Mouse (Mus musculus) layer of hippocampus, postnatal 14 days (tissue): ENCODE results near the gene Axl. TPM values are rescaled to one million over a fixed set of nuclear protein-coding genes. Genes with fewer than 3 reads are reported as not detected.
A peak's percentile ranks its signal among the peaks of the same experiment; 100 is the strongest.
"Not testable (repeated sequence)": the region's sequence is repeated elsewhere in the genome, so short reads cannot be mapped to it uniquely, and the experiment has no call there.

Experiments
- DNase-seq, 2 experiments: peaks; one replicate each; pipeline ENCODE4 v3.0.0; 2021 to 2022; ENCODE audit warnings: low spot score in 2 of 2, mixed read lengths in 1 of 2
- total RNA-seq, 2 experiments: library from RNA; stranded (reverse); gene quantifications; 2 replicates each; pipeline ENCODE4 v1.2.3; 2021

Gene Axl
- total RNA-seq, 2 experiments from 2014 or later, result 46.7 to 47.9 TPM

GRCm38 (mm10) chr7:25755468-25755833, 33.1 kb downstream of the Axl start:
- DNase-seq, result no peak

- DNase-seq, result peak; percentile 100
Measured at GRCm38 (mm10) chr7:25754738-25755467, 33.6 kb downstream of the Axl start, which contains the start of gene Hnrnpul1. Gene Hnrnpul1, minus strand, starts transcription at chr7:25754757.

GRCm38 (mm10) chr7:25754439-25754737, 34.1 kb downstream of the Axl start:
- no peak for DNase-seq

- peak in 1 of 2 experiments; percentile 34 for DNase-seq
Measured at GRCm38 (mm10) chr7:25753643-25754438, 34.7 kb downstream of the Axl start.

- DNase-seq, result no peak
Measured at GRCm38 (mm10) chr7:25753076-25753475, 35.4 kb downstream of the Axl start.

- DNase-seq, result no peak
Measured at GRCm38 (mm10) chr7:25746844-25747243, 41.7 kb downstream of the Axl start.

GRCm38 (mm10) chr7:25738277-25738676, 50.2 kb downstream of the Axl start:
- DNase-seq, result no peak

GRCm38 (mm10) chr7:25736920-25737319, 51.6 kb downstream of the Axl start:
- no peak for DNase-seq

GRCm38 (mm10) chr7:25734991-25735390, 53.5 kb downstream of the Axl start:
- no peak for DNase-seq

- DNase-seq, result no peak
Measured at GRCm38 (mm10) chr7:25731294-25732055, 57.0 kb downstream of the Axl start.

- DNase-seq, result no peak
Measured at GRCm38 (mm10) chr7:25729862-25730261, 58.6 kb downstream of the Axl start.

- no peak for DNase-seq
Measured at GRCm38 (mm10) chr7:25729396-25729795, 59.1 kb downstream of the Axl start.

- DNase-seq, result no peak
Measured at GRCm38 (mm10) chr7:25727800-25728199, 60.7 kb downstream of the Axl start.

- no peak for DNase-seq
Measured at GRCm38 (mm10) chr7:25725886-25726285, 62.6 kb downstream of the Axl start.

GRCm38 (mm10) chr7:25721776-25722175, 66.7 kb downstream of the Axl start:
- DNase-seq, result not testable (repeated sequence)

- DNase-seq, result no peak
Measured at GRCm38 (mm10) chr7:25720760-25721159, 67.7 kb downstream of the Axl start.

- DNase-seq, result peak; percentile 77 to 82
Measured at GRCm38 (mm10) chr7:25719761-25720610, 68.5 kb downstream of the Axl start.

- DNase-seq, result peak; percentile 95 to 97
Measured at GRCm38 (mm10) chr7:25718788-25719417, 69.6 kb downstream of the Axl start, which contains the start of gene Ccdc97. Gene Ccdc97, minus strand, starts transcription at chr7:25719088.

- DNase-seq, result no peak
Measured at GRCm38 (mm10) chr7:25717478-25717877, 71.0 kb downstream of the Axl start.

GRCm38 (mm10) chr7:25715731-25716271, 72.7 kb downstream of the Axl start:
- peak; percentile 62 to 70 for DNase-seq
